Mouse (Mus musculus) frontal cortex, postnatal 25 days (tissue): ENCODE data around the gene Aff3.

Experiments
- DNase-seq, 2 experiments: peaks; one replicate each; pipeline ENCODE4 v3.0.0; 2022; ENCODE audit warnings: low spot score in 2 of 2

The Aff3 gene

GRCm38 (mm10) chr1:38237831-38238230, 426.9 kb downstream of the Aff3 start:
- no peak for DNase-seq

- DNase-seq, result no peak
These were observed 427.5 kb downstream of the Aff3 start for GRCm38 (mm10) chr1:38237027-38237787.

DNA sequence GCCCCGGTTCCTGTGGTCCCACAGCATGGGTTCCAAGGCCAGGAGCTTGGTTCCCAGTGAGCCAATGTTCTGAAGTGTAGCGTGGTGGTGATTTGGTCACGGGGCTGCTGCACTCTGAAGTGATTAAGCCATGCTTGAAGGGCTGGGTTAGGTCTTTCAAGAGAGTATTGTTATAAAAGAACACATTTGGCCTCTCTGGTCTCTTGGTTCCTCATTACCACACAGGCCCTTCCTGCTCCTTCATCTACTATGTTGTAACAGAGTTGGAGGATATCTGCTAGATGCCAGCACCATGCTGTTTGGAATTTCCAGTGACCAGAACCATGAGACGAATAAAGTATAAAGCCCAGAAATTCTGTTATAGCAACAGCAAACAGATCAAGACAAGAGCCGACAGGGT, 431.6 kb downstream of the Aff3 start:
- no peak for DNase-seq

DNA sequence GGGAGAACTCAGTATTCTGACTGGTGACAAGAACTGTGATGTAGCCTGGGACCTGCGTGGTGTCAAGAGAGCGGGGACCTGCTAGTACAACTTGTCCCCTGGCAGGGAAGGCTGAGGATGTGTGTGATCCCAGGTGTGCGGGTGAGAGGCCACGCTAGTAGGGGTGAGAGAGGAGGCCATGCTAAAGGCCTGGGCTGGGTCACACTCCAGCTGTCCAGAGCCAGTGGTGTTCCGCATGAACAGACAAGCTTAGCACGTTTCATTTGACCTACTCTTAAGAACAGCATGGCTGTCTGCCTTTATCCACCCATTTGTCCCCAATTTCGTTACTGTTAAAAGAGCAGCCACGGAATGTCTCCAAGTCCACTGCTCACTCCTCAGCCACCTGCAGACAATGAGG, 434.7 kb downstream of the Aff3 start:
- DNase-seq, result no peak

- no peak for DNase-seq
These were observed 435.9 kb downstream of the Aff3 start for GRCm38 (mm10) chr1:38228806-38229205.

DNA sequence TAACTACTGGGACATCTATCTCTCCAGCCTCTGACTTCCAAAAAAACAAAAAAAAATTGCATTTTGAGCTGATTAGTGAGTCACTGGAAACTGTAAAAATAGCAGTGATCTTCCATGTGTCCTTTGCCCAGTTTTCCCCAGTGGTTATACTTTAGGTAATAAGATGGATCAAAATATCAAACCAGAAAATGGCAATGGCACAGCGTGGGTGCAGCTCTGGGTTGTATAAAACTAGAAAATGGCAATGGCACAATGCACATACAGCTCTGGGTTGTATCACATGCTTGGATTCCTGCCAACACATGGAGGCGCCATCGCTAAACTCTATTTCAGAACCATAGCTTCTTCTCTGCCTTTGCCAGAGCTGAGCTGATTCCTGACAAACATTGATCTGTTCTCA, 439.6 kb downstream of the Aff3 start:
- no peak for DNase-seq

DNA sequence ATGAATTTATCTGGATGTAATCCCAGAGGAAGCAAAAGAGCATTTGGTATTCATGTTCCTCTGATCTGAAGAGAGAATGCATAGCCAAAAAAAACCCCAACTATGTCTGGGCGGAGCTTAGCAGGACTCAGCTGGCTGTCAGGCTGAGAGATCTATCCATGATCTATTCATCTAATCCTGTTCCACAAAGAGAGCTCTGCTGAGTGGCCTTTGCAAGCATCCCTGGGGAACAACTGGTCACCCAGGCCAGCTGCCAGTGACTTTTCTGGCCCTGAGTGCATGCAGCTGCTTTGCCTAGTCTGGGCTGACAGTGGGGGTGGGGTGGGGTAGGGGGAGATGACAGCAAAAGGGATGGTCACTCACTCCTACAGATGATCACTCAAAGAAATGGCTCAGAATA, 442.6 kb downstream of the Aff3 start:
- DNase-seq, result no peak

- DNase-seq, result no peak
These were observed 443.3 kb downstream of the Aff3 start for GRCm38 (mm10) chr1:38221431-38221830.

GRCm38 (mm10) chr1:38217912-38218795, 446.6 kb downstream of the Aff3 start:
- DNase-seq, result no peak

- no peak for DNase-seq
These were observed 447.7 kb downstream of the Aff3 start for GRCm38 (mm10) chr1:38217098-38217497.

DNA sequence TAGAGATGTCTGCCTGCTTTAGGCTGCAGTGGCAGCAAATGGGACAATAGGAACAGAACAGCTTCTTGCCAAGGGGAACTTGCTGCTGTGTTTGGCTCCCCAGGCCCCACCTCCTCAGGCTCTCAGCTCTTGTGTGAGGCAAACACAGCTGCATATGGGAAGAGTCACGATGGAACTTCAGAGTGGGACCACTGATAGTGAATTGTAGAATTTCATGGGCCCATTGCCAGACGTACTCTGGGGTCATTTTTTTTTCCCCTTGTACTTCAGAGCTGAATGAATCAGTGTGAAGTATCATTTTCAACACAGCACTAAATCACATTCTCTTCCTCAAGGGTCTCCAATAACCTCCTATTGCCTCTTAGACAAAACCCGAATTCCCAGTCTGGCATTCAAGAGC, 451.4 kb downstream of the Aff3 start:
- no peak for DNase-seq

GRCm38 (mm10) chr1:38212386-38212785, 452.4 kb downstream of the Aff3 start:
- DNase-seq, result no peak

DNA sequence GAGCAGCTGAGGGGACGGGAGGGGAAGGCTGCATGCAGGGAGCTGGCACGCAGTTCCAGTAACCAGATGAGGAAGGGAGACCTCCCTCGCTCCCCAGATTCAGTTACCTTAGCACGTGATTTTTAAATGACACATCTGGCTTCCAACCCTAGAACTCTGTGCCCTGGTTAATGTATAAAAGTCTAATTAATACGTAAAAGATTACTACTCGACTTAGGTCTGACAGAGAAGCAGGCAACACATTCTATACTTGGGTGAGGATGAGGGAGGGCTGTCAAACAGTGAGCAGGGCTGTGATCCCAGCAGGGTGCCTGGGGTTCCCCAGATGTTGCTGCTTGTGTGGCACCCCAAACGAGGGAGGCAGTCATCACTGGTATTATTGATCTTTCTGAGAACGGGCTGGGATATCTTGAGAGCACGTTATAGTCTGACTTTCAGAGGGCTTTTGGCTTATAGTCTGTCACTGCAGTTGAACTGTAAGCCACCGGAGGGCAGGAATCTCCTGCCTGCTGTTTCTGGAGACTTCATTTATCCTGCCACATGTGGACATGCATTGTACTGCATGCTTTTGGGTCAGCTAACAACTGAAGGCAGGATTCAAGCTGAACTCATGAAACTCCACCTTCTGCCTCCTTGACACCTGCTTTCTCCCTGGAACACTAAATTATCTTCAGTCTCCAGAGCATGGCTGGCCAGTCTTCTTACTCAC, 462.1 kb downstream of the Aff3 start:
- DNase-seq, result no peak

DNA sequence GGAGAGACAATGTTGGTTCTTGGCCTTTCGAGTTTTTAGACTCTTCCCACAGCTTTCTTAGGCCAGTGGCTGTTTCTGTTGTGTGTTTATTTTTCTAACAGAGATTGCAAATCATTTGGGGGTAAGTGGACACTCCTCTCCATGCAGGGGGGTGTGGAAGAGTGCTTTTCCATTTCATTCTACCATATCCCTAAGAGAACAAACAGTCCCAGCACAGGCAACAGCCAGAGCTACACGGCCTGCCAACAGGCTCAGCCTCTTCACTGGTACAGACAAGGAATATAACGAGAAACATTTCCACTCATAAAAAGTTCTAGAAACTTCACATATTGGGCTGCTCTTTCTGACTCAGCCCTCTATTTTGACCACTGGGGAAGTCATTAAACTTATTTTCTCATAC, 463.0 kb downstream of the Aff3 start:
- no peak for DNase-seq

- no peak for DNase-seq
These were observed 464.8 kb downstream of the Aff3 start for GRCm38 (mm10) chr1:38199669-38200635.

DNA sequence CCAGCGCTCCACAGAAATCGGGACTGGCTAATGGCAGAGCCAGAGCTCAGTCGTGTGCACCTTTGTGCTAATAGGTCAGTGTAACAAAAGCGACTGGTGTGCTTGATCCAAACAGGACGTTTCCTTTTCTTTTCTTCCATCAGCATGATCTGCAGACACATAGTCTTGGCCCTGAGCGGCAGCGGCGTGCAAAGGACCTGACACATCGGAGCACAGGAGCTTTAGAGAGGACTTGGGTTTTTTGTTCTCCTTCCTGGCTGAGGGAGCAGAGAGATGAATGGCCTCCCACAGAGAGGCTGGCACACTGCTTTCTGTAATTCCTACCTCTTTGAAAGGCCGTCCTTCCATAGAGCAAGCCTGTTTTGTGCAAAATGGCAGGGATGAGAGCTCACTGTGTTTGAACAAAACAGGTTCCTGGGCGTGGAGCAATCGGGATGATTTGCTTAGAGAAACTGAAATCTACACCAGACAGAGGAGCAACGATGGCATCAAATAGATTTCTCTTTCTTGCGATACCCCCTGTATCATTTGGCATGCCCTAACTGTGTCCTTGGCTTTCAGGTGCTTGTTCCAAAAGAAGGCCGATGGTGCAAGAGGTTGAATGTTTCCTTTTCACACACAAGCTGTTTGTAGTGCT, 466.2 kb downstream of the Aff3 start:
- DNase-seq, result no peak

- no peak for DNase-seq
These were observed 467.5 kb downstream of the Aff3 start for GRCm38 (mm10) chr1:38197145-38197682.

DNA sequence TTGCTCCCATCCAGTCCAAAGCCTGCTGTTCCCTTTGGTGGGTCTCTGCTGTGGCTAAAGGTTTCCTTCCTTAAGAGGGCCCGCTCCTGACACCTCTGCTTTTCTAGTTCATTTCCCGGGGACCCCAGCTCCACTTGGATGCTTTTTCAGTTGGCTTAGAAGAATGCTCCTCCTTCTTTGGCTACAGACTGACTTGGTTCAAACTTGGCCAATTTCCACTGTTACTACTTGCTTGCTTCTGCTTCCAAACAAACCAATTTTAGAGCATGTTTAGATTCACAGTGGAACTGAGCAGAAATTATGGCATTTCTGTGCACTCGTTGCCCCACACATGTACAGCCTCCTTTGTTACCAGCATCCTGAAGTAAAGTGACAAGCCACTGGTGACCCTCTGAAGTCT, 469.0 kb downstream of the Aff3 start:
- DNase-seq, result no peak

DNA sequence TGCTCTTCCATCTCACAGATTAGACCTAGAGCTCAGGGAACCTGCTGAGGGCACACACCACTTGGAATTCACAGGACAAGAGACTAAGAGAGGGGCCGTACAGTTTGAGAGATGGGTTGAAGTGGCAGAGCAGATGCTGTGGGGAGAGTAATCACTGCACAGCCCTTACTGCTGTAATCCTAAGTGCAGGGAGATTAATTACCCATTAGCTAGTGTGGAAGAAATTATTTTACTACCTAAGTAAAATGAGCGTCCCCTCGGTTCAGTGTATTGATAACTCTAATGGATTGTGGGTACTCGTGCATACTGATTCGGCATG, 478.6 kb downstream of the Aff3 start:
- DNase-seq, result no peak

DNA sequence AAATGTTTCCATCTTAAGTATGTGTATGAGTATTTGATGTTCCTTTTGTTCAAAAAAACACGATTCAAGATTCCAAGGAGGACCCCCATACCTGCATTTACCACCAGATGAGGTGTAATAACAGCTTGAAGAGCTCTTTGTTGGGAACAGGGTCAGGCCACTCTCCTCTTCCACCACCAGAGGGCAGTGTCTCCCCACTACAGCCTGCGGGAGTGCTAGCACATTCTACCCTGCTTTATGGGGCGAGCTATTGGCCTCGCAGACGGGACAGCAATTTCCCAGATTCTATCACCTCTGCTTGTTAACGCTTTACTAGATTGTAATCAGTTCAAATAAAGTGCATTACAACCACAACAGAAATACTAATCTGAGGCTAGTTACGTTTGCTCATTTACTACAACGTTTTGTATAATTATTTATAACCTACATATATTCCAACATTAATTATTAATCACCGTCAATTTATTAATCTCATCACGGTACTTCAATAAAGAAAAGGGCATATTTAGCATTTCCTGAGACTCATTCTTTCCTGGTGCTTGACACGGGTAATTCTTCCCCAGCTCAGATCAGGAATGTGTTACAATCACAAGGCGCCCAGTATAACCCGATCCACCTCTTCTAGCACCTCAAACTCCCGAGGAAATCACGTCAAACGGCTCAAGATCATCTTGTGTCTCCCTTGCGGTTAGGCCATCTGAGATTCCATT, 479.1 kb downstream of the Aff3 start:
- peak; percentile 61 to 77 for DNase-seq
